Mouse (Mus musculus) lung, postnatal 4 days (tissue): ENCODE measurements around the gene Pxmp4.

ENCODE experiments used
- DNase-seq, 2 experiments: peaks; one replicate each; pipeline ENCODE4 v3.0.0; 2021

The Pxmp4 gene

GRCm38 (mm10) chr2:154539720-154540119, 63.8 kb downstream of the Pxmp4 start:
- peak in 1 of 2 experiments; percentile 61 for DNase-seq

- no peak for DNase-seq
These were observed 64.8 kb downstream of the Pxmp4 start for GRCm38 (mm10) chr2:154538710-154539109.

GRCm38 (mm10) chr2:154538310-154538709, 65.2 kb downstream of the Pxmp4 start:
- DNase-seq, result no peak
